Mouse (Mus musculus) heart, embryonic 11.5 days (tissue): ENCODE results near the gene Kcnj9. TPM values are rescaled to one million over a fixed set of nuclear protein-coding genes. Genes with fewer than 3 reads are reported as not detected.

Experiments used
- ATAC-seq: fragments of 200-750 bp; cut with Nextera tagmentation; replicated peaks from 2 replicates; pipeline ENCODE4 v1.8.0; 2017; ENCODE audit warnings: moderate library complexity; ENCODE audit not compliant: insufficient number of reproducible peaks, low FRiP score, low TSS enrichment
- H3K27ac ChIP-seq: fragments of 300-500 bp; sonication (generic); 2 replicates; pipeline ENCODE4 v1.5.1; 2014; ENCODE audit warnings: mild to moderate bottlenecking, low read depth, low read length
- H3K27me3 ChIP-seq: fragments of 300-500 bp; sonication (generic); 2 replicates; pipeline ENCODE4 v1.6.1; 2014; ENCODE audit warnings: mild to moderate bottlenecking, low read length, mixed read lengths; ENCODE audit not compliant: control insufficient read depth, insufficient read depth
- H3K36me3 ChIP-seq: fragments of 300-500 bp; sonication (generic); 2 replicates; pipeline ENCODE4 v1.6.1; 2014; ENCODE audit warnings: mild to moderate bottlenecking, low read length, moderate library complexity, mixed read lengths; ENCODE audit not compliant: control insufficient read depth, insufficient read depth
- H3K4me1 ChIP-seq: fragments of 300-500 bp; sonication (generic); 2 replicates; pipeline ENCODE4 v1.6.1; 2014; ENCODE audit warnings: low read length; ENCODE audit not compliant: control insufficient read depth, insufficient read depth
- H3K4me2 ChIP-seq: fragments of 300-500 bp; sonication (generic); 2 replicates; pipeline ENCODE4 v1.6.1; 2014; ENCODE audit warnings: mild to moderate bottlenecking, moderate library complexity
- H3K4me3 ChIP-seq: fragments of 300-500 bp; sonication (generic); 2 replicates; pipeline ENCODE4 v1.5.1; 2014; ENCODE audit warnings: low read depth, low read length
- H3K9ac ChIP-seq: fragments of 300-500 bp; sonication (generic); 2 replicates; pipeline ENCODE4 v1.6.1; 2014; ENCODE audit warnings: mild to moderate bottlenecking, low read depth, low read length, moderate library complexity
- H3K9me3 ChIP-seq: fragments of 300-500 bp; sonication (generic); replicated peaks from 2 replicates; pipeline ENCODE4 v1.6.1; 2016; ENCODE audit warnings: low read length; ENCODE audit not compliant: control insufficient read depth
- WGBS: fragments of 180-500 bp; shearing (Covaris S2); extraction: QIAGEN DNeasy Blood & Tissue Kit; methylation state at CpG from one replicate; pipeline ENCODE4 v1.1.7; 2014; ENCODE audit not compliant: insufficient replicate concordance; 5-methylcytosine and 5-hydroxymethylcytosine counted together
- polyA plus RNA-seq: library from polyadenylated mRNA; unstranded; fragments of >200 nt; fragmentation: Nextera tagmentation; extraction: Ambion mirVana; gene quantifications from 2 replicates; pipeline ENCODE4 v1.2.1, GENCODE M21; 2014

Gene Kcnj9
- polyA plus RNA-seq, 1 experiment from 2014 or later = 0.59 TPM

DNA sequence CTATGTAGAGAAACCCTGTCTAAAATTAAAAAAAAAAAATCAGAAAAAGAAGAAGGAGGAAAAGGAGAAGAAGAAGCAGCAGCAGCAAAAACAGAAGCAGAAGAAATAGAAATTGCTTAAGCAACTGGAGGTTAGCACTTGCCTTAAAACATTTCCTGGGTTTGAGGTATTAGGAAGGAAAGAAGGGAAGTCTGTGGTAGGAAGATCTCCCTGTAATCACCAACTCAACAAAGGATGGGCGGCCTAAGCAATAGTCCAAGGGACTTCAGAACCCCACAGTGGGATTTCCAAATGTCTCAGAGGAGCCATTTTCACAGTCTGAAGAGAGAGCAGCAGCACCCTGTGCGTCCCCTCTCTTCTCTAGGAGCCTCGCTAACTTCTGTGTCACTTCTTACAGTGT lies 23.3 kb upstream of the Kcnj9 start:
- no peak overlapping the region for H3K4me3 ChIP-seq
- H3K4me2 ChIP-seq = no peak overlapping the region
- no peaks in the 10 kb centered on the region for H3K9me3 ChIP-seq
- no peaks in the 10 kb centered on the region for H3K36me3 ChIP-seq
- no peak overlapping the region for H3K9ac ChIP-seq
- H3K4me1 ChIP-seq = peaks cover 9% of the 10 kb centered on the region
- peaks cover 35% of the 10 kb centered on the region for H3K27me3 ChIP-seq
- ATAC-seq = no peak
- WGBS = 69% methylated on average over 3 of the region's 3 CpGs
- H3K27ac ChIP-seq = no peak overlapping the region

DNA sequence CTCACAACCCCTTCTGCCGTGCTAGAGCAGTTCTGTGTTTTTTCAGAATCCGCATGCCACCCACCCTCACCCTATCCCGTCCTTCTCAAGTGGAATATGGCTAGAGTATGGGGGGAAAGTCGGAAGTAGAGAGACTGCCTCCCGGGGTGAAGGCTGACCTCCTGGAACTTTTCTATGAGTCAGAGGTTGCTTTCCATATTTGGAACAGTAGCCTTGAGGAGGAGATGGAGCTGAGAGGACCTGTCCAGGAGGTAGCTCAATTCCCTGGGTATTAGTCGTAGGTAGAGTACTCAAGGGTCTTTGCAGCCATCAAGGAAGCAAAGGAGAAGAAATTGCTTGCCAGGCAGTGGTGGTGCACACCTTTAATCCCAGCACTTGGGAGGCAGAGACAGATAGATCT lies 22.9 kb upstream of the Kcnj9 start:
- Histone ChIP-seq H3K4me2 (no peak overlapping the region), H3K27me3 (peaks cover 33% of the 10 kb centered on the region)
- 61% methylated on average over 6 of the region's 6 CpGs for WGBS

GRCm38 (mm10) chr1:172349916-172350812 lies 21.0 kb upstream of the Kcnj9 start:
- no peaks in the 10 kb centered on the region for H3K9me3 ChIP-seq
- WGBS = 17% methylated on average over 19 of the region's 19 CpGs
- no peak overlapping the region for H3K9ac ChIP-seq
- H3K27me3 ChIP-seq = peaks cover 28% of the 10 kb centered on the region
- H3K27ac ChIP-seq = no peak overlapping the region
- peak overlapping the region; percentile 27 for H3K4me2 ChIP-seq
- ATAC-seq = peak; percentile 41; the same call in 1 of the 2 replicates
- peaks cover 9% of the 10 kb centered on the region for H3K4me1 ChIP-seq
- H3K4me3 ChIP-seq = no peak overlapping the region
- H3K36me3 ChIP-seq = no peaks in the 10 kb centered on the region

More for the DNA sequence above, 22.9 kb upstream of the Kcnj9 start:
- Histone ChIP-seq H3K36me3 (no peaks in the 10 kb centered on the region), H3K4me3 (no peak overlapping the region), H3K4me1 (peaks cover 9% of the 10 kb centered on the region), H3K9ac (no peak overlapping the region), H3K9me3 (no peaks in the 10 kb centered on the region), H3K27ac (no peak overlapping the region)
- ATAC-seq = no peak

DNA sequence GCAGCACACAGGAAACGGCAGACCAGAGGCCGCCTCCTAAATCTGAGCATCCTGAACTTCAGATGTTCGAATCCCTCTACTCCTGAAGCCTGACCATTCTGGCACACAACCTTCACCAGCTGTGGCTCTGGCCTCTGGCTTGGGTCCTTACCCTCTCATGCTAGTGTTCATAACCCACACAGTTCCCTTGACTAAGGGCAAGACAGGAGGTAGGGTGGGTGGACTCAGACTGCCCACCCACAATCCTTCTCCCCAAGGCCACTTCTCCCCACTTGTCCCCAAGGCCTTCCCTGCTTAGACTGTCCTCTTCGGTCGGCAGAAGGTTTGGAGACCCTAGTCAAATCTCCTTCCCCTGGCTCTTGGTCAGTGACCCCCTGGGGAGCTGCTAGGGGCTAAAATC lies 20.4 kb upstream of the Kcnj9 start:
- H3K4me3 ChIP-seq = no peak overlapping the region
- 68% methylated on average over 5 of the region's 5 CpGs for WGBS
- H3K27ac ChIP-seq = no peak overlapping the region
- no peaks in the 10 kb centered on the region for H3K36me3 ChIP-seq
- H3K27me3 ChIP-seq = peaks cover 28% of the 10 kb centered on the region
- H3K4me1 ChIP-seq = peaks cover 9% of the 10 kb centered on the region
- H3K9ac ChIP-seq = no peak overlapping the region
- no peak for ATAC-seq
- no peak overlapping the region for H3K4me2 ChIP-seq
- no peaks in the 10 kb centered on the region for H3K9me3 ChIP-seq

DNA sequence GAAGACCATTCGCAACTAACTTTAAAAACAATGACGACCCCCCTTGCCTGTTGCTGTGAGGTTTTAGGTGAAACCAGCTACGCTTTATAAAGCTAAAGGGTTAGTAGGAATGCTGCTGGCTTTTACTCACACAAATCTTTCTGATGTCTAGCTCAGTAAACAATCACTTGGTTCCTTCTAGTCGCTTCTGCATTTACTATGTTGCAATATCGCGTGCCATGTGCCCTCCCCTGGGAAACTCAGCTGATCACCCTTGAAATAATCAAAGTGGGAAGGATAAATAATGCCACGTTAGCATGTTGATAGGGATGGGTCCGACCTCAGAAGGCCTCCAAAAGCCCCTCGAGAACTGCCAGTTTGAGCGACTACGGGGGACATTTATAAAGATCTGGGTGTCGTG lies 18.3 kb upstream of the Kcnj9 start:
- Histone ChIP-seq H3K36me3 (no peaks in the 10 kb centered on the region), H3K4me2 (no peak overlapping the region), H3K27me3 (peaks cover 35% of the 10 kb centered on the region), H3K27ac (no peak overlapping the region), H3K4me3 (no peak overlapping the region), H3K9me3 (no peaks in the 10 kb centered on the region), H3K9ac (no peak overlapping the region), H3K4me1 (peaks cover 9% of the 10 kb centered on the region)
- 82% methylated on average over 12 of the region's 12 CpGs for WGBS
- ATAC-seq = no peak

DNA sequence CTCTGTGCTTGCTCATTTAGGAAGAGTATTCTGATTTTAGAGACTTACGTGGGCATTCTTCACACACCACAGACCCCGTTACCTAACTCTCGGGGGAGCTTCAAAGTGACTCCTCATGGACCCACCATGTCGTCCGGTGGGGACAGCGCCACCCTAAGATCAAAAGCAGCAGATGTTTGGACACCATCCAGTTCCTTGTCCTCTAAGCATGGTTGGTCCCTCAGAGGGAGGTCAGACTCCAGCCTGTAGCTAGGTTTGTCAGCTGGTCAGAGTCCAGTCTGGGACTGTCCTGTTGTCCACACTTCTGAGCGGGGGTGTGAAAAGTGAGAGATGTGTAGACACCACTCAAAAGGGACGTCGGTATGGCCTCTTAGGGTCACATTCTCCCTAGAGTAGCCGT lies 17.6 kb upstream of the Kcnj9 start:
- Histone ChIP-seq H3K27me3 (peaks cover 40% of the 10 kb centered on the region), H3K4me2 (no peak overlapping the region), H3K9me3 (no peaks in the 10 kb centered on the region), H3K4me3 (no peak overlapping the region), H3K4me1 (peaks cover 9% of the 10 kb centered on the region), H3K36me3 (no peaks in the 10 kb centered on the region), H3K27ac (no peak overlapping the region), H3K9ac (no peak overlapping the region)
- ATAC-seq = no peak
- 82% methylated on average over 10 of the region's 10 CpGs for WGBS

- no peak overlapping the region for H3K27ac ChIP-seq
- no peaks in the 10 kb centered on the region for H3K36me3 ChIP-seq
- H3K27me3 ChIP-seq = peaks cover 42% of the 10 kb centered on the region
- WGBS = 75% methylated on average over 7 of the region's 7 CpGs
- no peak for ATAC-seq
- no peak overlapping the region for H3K4me3 ChIP-seq
- H3K4me2 ChIP-seq = no peak overlapping the region
- no peaks in the 10 kb centered on the region for H3K9me3 ChIP-seq
- peaks cover 6% of the 10 kb centered on the region; the same call in 1 of the 2 replicates for H3K4me1 ChIP-seq
- H3K9ac ChIP-seq = no peak overlapping the region
Observed at GRCm38 (mm10) chr1:172344820-172345219, 15.7 kb upstream of the Kcnj9 start.

GRCm38 (mm10) chr1:172343914-172344313 lies 14.8 kb upstream of the Kcnj9 start:
- WGBS = 47% methylated on average over 3 of the region's 3 CpGs
- Histone ChIP-seq H3K4me3 (no peak overlapping the region), H3K27ac (no peak overlapping the region), H3K9me3 (no peaks in the 10 kb centered on the region), H3K4me2 (no peak overlapping the region), H3K9ac (no peak overlapping the region), H3K36me3 (no peaks in the 10 kb centered on the region), H3K27me3 (peaks cover 47% of the 10 kb centered on the region), H3K4me1 (0 out of 2 replicates have a peak, but pooled peaks cover 5% of the 10 kb centered on the region)
- ATAC-seq = no peak

GRCm38 (mm10) chr1:172342729-172343128 lies 13.6 kb upstream of the Kcnj9 start:
- Histone ChIP-seq H3K27me3 (peaks cover 44% of the 10 kb centered on the region), H3K36me3 (no peaks in the 10 kb centered on the region), H3K4me1 (0 out of 2 replicates have a peak, but pooled peaks cover 5% of the 10 kb centered on the region), H3K4me3 (no peak overlapping the region), H3K4me2 (no peak overlapping the region), H3K9me3 (no peaks in the 10 kb centered on the region), H3K27ac (no peak overlapping the region), H3K9ac (no peak overlapping the region)
- WGBS = 65% methylated on average over 3 of the region's 3 CpGs
- ATAC-seq = no peak
